Mouse (Mus musculus) neural tube, embryonic 15.5 days (tissue): Measurements from ENCODE around the gene Sept5. TPM values are rescaled to one million over a fixed set of nuclear protein-coding genes. Genes with fewer than 3 reads are reported as not detected.

ENCODE experiments used
- ATAC-seq: fragments of 200-750 bp; cut with Nextera tagmentation; 2 replicates; pipeline ENCODE4 v1.8.0; 2017; ENCODE audit warnings: mild to moderate bottlenecking, moderate TSS enrichment, moderate library complexity; ENCODE audit not compliant: low FRiP score
- H3K27ac ChIP-seq: fragments of 300-500 bp; sonication (generic); replicated peaks from 2 replicates; pipeline ENCODE4 v1.5.1; 2015; ENCODE audit warnings: mild to moderate bottlenecking, inconsistent platforms
- H3K27me3 ChIP-seq: fragments of 300-500 bp; sonication (generic); replicated peaks from 2 replicates; pipeline ENCODE4 v1.6.1; 2015; ENCODE audit warnings: inconsistent platforms
- H3K36me3 ChIP-seq: fragments of 300-500 bp; sonication (generic); 2 replicates; pipeline ENCODE4 v1.6.1; 2015; ENCODE audit warnings: inconsistent platforms
- H3K4me1 ChIP-seq: fragments of 300-500 bp; sonication (generic); 2 replicates; pipeline ENCODE4 v1.6.1; 2015; ENCODE audit warnings: inconsistent platforms
- H3K4me2 ChIP-seq: fragments of 300-500 bp; sonication (generic); 2 replicates; pipeline ENCODE4 v1.6.1; 2015; ENCODE audit warnings: inconsistent platforms, mild to moderate bottlenecking, moderate library complexity
- H3K4me3 ChIP-seq: fragments of 300-500 bp; sonication (generic); replicated peaks from 2 replicates; pipeline ENCODE4 v1.5.1; 2015; ENCODE audit warnings: mild to moderate bottlenecking, inconsistent platforms
- H3K9ac ChIP-seq: fragments of 300-500 bp; sonication (generic); replicated peaks from 2 replicates; pipeline ENCODE4 v1.6.1; 2015; ENCODE audit warnings: mild to moderate bottlenecking, inconsistent platforms
- H3K9me3 ChIP-seq: fragments of 300-500 bp; sonication (generic); replicated peaks from 2 replicates; pipeline ENCODE4 v1.6.1; 2016; ENCODE audit warnings: inconsistent platforms
- WGBS: fragments of 180-500 bp; shearing (Covaris S2); methylation state at CpG from one replicate; pipeline ENCODE4 v1.1.7; 2015; ENCODE audit warnings: mixed read lengths; 5-methylcytosine and 5-hydroxymethylcytosine counted together
- polyA plus RNA-seq: library from polyadenylated mRNA; unstranded; fragments of >200 nt; fragmentation: Nextera tagmentation; extraction: Ambion mirVana; gene quantifications from 2 replicates; pipeline ENCODE4 v1.2.1, GENCODE M21; 2015

The Sept5 gene
- polyA plus RNA-seq, 1 experiment from 2014 or later, result 216 TPM

DNA sequence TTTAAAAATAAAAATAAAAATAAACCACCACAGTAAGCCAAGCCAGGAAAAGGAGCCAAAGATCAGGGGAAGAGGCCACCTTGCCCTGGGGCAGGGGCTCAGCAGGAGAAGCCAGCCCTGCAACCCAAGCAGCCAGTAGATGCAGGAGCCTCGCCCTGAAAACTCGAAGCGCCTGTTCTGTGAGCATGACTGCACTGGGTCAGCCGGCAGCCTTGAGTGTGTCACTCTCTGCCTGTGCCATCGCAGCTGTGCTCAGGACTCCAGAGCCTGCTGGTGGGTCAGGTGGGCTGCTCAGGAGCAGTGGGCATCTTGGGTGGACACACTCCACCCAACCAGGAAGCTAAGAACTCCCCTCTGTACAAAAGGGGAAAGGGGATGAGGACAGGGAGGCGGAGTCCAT, 15.6 kb upstream of the Sept5 start:
- H3K9ac ChIP-seq, result no peak overlapping the region
- H3K36me3 ChIP-seq, result no peaks in the 10 kb centered on the region
- no peak for ATAC-seq
- H3K27ac ChIP-seq, result no peak overlapping the region
- 82% methylated on average over 6 of the region's 6 CpGs for WGBS
- H3K4me2 ChIP-seq, result no peak overlapping the region
- H3K9me3 ChIP-seq, result no peaks in the 10 kb centered on the region
- H3K4me1 ChIP-seq, result no peaks in the 10 kb centered on the region
- no peak overlapping the region for H3K4me3 ChIP-seq
- no peaks in the 10 kb centered on the region for H3K27me3 ChIP-seq

GRCm38 (mm10) chr16:18644485-18644884, 14.7 kb upstream of the Sept5 start:
- no peaks in the 10 kb centered on the region for H3K36me3 ChIP-seq
- ATAC-seq, result no peak
- no peaks in the 10 kb centered on the region for H3K4me1 ChIP-seq
- H3K9me3 ChIP-seq, result no peaks in the 10 kb centered on the region
- H3K9ac ChIP-seq, result no peak overlapping the region
- no peaks in the 10 kb centered on the region for H3K27me3 ChIP-seq
- no peak overlapping the region for H3K27ac ChIP-seq
- no peak overlapping the region for H3K4me2 ChIP-seq
- WGBS, result 82% methylated on average over 4 of the region's 4 CpGs
- H3K4me3 ChIP-seq, result no peak overlapping the region

DNA sequence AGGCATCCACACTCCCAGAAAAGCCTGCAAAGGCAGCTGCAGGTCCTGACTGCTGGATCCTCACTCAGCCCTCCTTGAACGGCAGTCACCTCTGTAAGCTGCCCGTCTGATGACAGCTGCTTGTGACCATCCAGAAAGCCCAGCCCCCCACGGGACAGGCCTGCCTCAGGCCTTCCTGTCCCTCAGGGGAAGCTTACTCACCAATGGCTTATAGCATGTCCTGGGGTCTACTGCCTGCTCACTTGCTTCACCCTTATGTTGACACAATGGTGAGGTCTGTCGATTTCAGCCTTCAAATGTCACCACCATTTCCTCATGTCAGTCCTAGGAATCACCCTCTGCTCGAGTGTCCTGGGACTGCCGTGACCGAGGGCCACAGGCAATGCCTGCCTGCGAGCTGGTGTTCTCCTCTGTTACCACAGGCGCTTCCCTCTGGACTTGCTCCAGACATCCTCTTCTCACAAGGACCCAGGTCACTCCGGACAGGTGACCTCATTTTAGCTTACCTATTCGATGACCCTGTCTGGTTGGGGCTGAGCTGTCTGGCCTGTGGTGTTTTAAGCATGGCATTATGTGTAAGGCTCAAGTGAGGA, 13.7 kb upstream of the Sept5 start:
- H3K4me1 ChIP-seq, result no peaks in the 10 kb centered on the region
- no peaks in the 10 kb centered on the region for H3K27me3 ChIP-seq
- H3K4me2 ChIP-seq, result no peak overlapping the region
- no peak overlapping the region for H3K4me3 ChIP-seq
- no peak overlapping the region for H3K27ac ChIP-seq
- 81% methylated on average over 11 of the region's 11 CpGs for WGBS
- no peak for ATAC-seq
- H3K36me3 ChIP-seq, result no peaks in the 10 kb centered on the region
- H3K9ac ChIP-seq, result no peak overlapping the region
- H3K9me3 ChIP-seq, result no peaks in the 10 kb centered on the region

DNA sequence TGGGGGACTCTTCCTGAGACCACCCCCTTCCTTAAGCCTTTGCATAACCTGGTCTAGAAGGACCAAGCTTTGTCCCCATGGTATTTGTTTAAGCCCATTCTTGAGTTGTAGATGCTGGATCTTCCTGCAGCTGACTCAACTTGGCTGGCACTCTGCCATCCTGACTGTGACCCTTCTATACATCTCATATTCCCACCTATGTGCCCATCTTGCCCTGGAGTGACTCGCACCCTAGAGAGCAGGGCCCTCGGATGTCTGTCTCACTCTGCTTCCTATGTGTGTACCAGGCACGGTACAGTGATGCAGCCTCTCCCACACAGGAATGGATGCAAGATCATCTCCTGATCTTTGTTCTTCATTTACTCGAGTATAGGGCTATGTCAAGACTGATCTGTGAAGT, 13.1 kb upstream of the Sept5 start:
- H3K4me1 ChIP-seq, result no peaks in the 10 kb centered on the region
- no peaks in the 10 kb centered on the region for H3K9me3 ChIP-seq
- ATAC-seq, result no peak
- no peak overlapping the region for H3K4me3 ChIP-seq
- H3K27me3 ChIP-seq, result no peaks in the 10 kb centered on the region
- no peaks in the 10 kb centered on the region for H3K36me3 ChIP-seq
- H3K9ac ChIP-seq, result no peak overlapping the region
- H3K27ac ChIP-seq, result no peak overlapping the region
- 86% methylated on average over 4 of the region's 4 CpGs for WGBS
- H3K4me2 ChIP-seq, result no peak overlapping the region

DNA sequence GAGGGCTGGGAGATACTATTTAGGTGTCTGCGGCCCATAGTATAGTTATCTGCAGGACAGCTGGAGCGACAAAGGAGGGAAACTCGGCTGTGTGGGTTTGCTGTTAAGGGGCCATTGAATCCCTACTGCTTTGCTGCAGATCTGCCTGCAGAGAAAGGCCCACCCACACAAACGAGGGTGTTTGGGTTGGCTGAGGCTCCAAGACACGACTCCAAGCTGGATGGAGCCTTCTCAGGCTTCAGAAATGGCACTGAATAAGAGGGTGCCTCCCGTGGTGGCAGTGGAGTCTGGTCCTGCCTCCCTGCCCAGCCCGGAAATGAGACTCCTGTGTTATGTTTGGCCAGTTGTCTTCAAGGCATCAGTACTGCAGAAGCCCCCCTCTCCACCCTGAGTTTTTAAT, 12.5 kb upstream of the Sept5 start:
- 59% methylated on average over 7 of the region's 7 CpGs for WGBS

GRCm38 (mm10) chr16:18639382-18639929, 9.7 kb upstream of the Sept5 start:
- no peaks in the 10 kb centered on the region for H3K4me1 ChIP-seq
- H3K27ac ChIP-seq, result no peak overlapping the region
- H3K4me3 ChIP-seq, result no peak overlapping the region
- H3K27me3 ChIP-seq, result no peaks in the 10 kb centered on the region
- H3K9me3 ChIP-seq, result no peaks in the 10 kb centered on the region
- WGBS, result 89% methylated on average over 1 of the region's 1 CpGs
- H3K9ac ChIP-seq, result no peak overlapping the region
- ATAC-seq, result no peak
- H3K36me3 ChIP-seq, result no peaks in the 10 kb centered on the region
- H3K4me2 ChIP-seq, result no peak overlapping the region

More for the DNA sequence above, 12.5 kb upstream of the Sept5 start:
- H3K4me1 ChIP-seq, result no peaks in the 10 kb centered on the region
- no peaks in the 10 kb centered on the region for H3K27me3 ChIP-seq
- H3K36me3 ChIP-seq, result no peaks in the 10 kb centered on the region
- H3K27ac ChIP-seq, result no peak overlapping the region
- H3K9ac ChIP-seq, result no peak overlapping the region
- no peak overlapping the region for H3K4me2 ChIP-seq
- ATAC-seq, result no peak
- H3K9me3 ChIP-seq, result no peaks in the 10 kb centered on the region
- H3K4me3 ChIP-seq, result no peak overlapping the region

DNA sequence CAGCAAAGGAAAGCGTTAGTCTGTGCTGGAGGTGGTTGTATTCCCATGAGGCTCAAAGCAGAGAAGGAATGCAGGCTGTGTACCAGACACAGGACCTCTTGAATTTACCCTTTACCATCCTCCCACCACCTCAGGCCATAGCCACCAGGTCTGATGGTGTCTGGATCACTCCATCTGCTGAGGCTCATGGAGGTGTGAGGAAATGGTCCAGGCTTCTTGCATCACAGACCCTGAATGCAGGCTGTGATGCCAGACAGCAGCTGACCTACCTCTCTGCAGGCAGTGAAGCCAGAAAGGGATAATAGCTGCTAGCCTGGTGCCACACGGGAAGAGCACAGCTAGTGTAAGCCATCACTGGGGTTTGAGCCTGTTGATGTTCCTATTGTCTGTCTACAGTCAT, 8.6 kb upstream of the Sept5 start:
- H3K27ac ChIP-seq, result no peak overlapping the region
- H3K9me3 ChIP-seq, result no peaks in the 10 kb centered on the region
- no peak overlapping the region for H3K4me3 ChIP-seq
- H3K4me2 ChIP-seq, result no peak overlapping the region
- H3K4me1 ChIP-seq, result no peaks in the 10 kb centered on the region
- no peak for ATAC-seq
- WGBS, result 61% methylated on average over 2 of the region's 2 CpGs
- H3K36me3 ChIP-seq, result no peaks in the 10 kb centered on the region
- H3K27me3 ChIP-seq, result no peaks in the 10 kb centered on the region
- no peak overlapping the region for H3K9ac ChIP-seq

DNA sequence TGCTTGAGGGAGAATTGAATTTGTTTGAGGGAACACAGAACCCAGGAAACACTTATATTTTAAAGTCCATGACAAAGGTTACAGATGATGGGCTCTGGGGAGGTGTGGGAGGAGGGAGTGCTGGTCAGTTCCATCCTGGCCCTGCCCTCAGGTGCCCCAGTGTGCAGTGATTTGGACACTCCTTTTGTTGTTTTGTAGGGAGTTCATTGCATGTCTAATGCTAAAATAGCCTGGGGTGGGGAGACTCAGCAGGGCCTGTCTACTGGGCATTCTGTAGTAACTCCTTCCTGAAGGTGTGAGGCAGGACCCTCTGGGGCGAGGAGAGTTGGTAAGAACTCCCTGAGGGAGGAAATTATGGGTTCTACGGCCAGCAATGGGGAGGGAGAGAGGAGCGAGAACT, 7.0 kb upstream of the Sept5 start:
- H3K4me2 ChIP-seq, result no peak overlapping the region
- H3K27me3 ChIP-seq, result no peaks in the 10 kb centered on the region
- no peak for ATAC-seq
- H3K4me3 ChIP-seq, result no peak overlapping the region
- H3K27ac ChIP-seq, result no peak overlapping the region
- no peaks in the 10 kb centered on the region for H3K36me3 ChIP-seq
- WGBS, result 52% methylated on average over 3 of the region's 3 CpGs
- H3K9ac ChIP-seq, result no peak overlapping the region
- H3K9me3 ChIP-seq, result no peaks in the 10 kb centered on the region
- H3K4me1 ChIP-seq, result no peaks in the 10 kb centered on the region

GRCm38 (mm10) chr16:18636401-18636800, 6.6 kb upstream of the Sept5 start:
- Histone ChIP-seq H3K9ac (no peak overlapping the region), H3K27me3 (no peaks in the 10 kb centered on the region), H3K9me3 (no peaks in the 10 kb centered on the region), H3K27ac (no peak overlapping the region), H3K36me3 (no peaks in the 10 kb centered on the region), H3K4me1 (no peaks in the 10 kb centered on the region), H3K4me2 (no peak overlapping the region), H3K4me3 (no peak overlapping the region)
- ATAC-seq, result no peak
- 89% methylated on average over 5 of the region's 5 CpGs for WGBS

DNA sequence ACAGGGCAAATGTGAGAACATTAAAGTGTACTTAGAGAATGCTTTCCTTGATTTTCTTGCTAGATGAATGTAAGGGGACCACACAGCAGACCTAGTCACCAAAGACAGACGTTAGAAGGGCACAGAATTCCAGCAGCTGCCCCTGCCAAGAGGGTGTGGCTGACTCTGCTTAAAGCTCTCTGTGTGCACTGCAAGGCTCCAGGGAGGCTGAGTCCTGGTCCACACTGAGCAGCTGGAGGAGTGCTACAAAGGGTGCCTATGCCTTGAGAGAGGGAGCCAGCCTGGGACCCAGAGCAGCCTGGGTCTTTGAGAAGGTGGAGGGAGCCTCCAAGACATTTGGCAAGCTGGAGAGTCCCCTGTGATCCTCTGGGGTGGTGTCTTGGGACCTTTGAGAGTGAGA, 3.6 kb upstream of the Sept5 start:
- Histone ChIP-seq H3K9me3 (no peaks in the 10 kb centered on the region), H3K27ac (no peak overlapping the region), H3K4me2 (no peak overlapping the region), H3K9ac (no peak overlapping the region), H3K4me1 (peaks cover 14% of the 10 kb centered on the region), H3K36me3 (no peaks in the 10 kb centered on the region), H3K27me3 (no peaks in the 10 kb centered on the region), H3K4me3 (no peak overlapping the region)
- 31% methylated on average over 1 of the region's 1 CpGs for WGBS
- ATAC-seq, result no peak

- 61% methylated on average over 2 of the region's 2 CpGs for WGBS
- Histone ChIP-seq H3K4me1 (peaks cover 19% of the 10 kb centered on the region), H3K36me3 (no peaks in the 10 kb centered on the region), H3K4me2 (no peak overlapping the region), H3K9me3 (no peaks in the 10 kb centered on the region), H3K9ac (no peak overlapping the region), H3K4me3 (no peak overlapping the region), H3K27me3 (no peaks in the 10 kb centered on the region), H3K27ac (no peak overlapping the region)
- no peak for ATAC-seq
These were observed 3.1 kb upstream of the Sept5 start for GRCm38 (mm10) chr16:18632816-18633215.

GRCm38 (mm10) chr16:18632059-18632458, 2.3 kb upstream of the Sept5 start:
- Histone ChIP-seq H3K27me3 (0 out of 2 replicates have a peak, but pooled peaks cover 3% of the 10 kb centered on the region), H3K9me3 (no peaks in the 10 kb centered on the region), H3K27ac (no peak overlapping the region), H3K4me1 (peaks cover 26% of the 10 kb centered on the region), H3K4me2 (no peak overlapping the region), H3K36me3 (no peaks in the 10 kb centered on the region), H3K4me3 (no peak overlapping the region), H3K9ac (no peak overlapping the region)
- no peak for ATAC-seq
- 46% methylated on average over 3 of the region's 3 CpGs for WGBS
